Mouse (Mus musculus): Measurements from ENCODE around the gene Gm3460.
"Not testable (repeated sequence)": the region's sequence is repeated elsewhere in the genome, so short reads cannot be mapped to it uniquely, and the experiment has no call there.

Gene Gm3460

DNA sequence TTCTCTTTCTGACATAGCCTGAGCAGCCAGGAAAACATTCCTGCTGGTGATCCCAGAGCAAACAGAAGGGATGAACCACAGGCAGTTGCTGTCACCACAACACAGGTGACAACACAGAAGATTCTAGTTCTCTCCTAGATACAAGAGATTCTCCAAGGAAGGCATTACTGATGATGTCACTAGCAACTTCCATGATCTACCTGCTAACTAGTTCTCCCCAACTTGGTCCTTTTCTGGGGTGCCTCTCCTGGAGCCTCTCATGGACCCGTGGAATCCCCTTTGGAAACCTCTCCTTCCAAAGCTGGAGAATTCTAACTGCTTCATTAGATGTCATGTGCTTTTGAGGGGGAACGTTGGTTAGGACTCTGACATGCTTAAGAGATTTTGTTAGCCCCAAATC, at the start of gene Gm3460:
Gm3460 (minus strand) TSS at position 101 of the 400 bp plus-strand sequence.
- not testable (repeated sequence) for DNase-seq (ENCODE audit: low read depth)

DNA sequence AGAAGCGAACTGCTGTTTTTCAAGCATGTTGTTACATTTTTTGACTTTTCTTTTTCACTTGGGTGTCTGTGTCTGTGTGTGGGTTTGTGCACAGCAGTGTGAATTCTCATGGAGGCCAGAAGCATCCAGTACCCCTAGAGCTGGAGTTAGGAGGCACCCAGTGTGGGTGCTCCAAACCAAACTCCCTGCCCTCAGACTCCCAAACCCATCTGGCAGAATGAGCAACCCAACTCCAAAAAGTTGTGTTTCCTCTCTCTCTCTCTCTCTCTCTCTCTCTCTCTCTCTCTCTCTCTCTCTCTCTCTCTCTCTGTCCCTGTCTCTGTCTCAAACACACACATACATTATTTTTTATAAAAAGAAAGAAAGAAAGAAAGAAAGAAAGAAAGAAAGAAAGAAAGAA, 15.8 kb downstream of the Gm3460 start:
- not testable (repeated sequence) for DNase-seq (ENCODE audit: low read depth)

DNA sequence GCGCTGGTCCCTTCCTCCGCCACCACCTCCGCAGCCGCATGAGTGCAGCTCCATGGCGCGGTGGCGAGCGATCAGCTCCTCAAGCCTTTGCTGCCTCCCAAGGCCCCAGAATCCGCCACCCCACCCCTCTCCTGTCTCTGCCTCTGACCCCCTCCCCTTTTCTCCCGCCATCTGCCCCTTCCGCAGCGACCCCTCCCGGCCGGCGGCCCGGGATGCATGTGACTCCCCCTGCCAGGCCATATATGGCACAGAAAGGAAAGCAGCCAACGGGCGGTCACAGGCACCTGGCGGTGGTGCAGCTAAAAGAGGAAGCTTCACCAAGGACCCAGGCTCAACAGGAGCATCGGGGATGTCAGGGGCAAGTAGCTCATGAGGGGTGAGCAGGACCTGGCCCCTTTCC, 17.2 kb downstream of the Gm3460 start:
- peak; percentile 57 for DNase-seq (ENCODE audit: low read depth)

DNA sequence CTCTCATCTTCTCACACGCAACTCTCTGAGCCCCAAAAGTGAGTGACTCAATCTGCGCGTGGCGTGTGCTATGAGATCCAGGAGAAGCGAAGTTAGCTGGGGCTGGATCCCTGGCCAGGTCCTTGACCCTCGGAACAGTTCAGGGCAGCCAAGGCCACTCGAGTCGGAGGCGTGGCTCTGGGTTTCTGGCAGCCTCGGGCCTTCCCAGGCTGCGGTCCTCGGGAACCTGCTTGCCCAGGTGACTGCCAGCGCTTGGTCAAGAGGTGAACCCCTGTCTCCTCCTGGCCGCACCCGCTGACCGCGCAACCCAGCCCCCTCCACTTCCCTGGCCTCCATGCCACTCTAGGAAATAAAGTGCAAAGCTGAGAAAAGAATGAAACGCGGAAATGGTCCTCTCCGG, 17.7 kb downstream of the Gm3460 start:
- DNase-seq (ENCODE audit: low read depth): peak; percentile 12

DNA sequence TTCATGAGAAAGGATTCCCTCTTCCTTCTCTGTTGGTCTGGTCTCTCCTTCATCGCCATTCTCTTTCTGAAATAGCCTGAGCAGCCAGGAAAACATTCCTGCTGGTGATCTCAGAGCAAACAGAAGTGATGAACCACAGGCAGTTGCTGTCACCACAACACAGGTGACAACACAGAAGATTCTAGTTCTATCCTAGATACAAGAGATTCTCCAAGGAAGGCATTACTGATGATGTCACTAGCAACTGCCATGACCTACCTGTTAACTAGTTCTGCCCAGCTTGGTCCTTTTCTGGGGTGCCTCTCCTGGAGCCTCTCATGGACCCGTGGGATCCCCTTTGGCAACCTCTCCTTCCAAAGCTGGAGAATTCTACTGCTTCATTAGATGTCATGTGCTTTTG, 31.7 kb downstream of the Gm3460 start, which contains the start of gene Gm3629:
Gm3629 (minus strand) TSS at position 101 of the 400 bp plus-strand sequence.
- not testable (repeated sequence) for DNase-seq (ENCODE audit: low read depth)
